13 mouse cellular contexts compared by ENCODE assay signal in genomic region chr12:32454794-32455193, GRCm38 (mm10).
DNase-seq lines count a peak whose midpoint lies in the region; ATAC-seq and TF ChIP-seq lines count a peak whose summit lies in the region.
"Had no signal": no experiment of that assay in that cellular context is flagged by ENCODE, and none has a peak within 500 bp of the region (broad histone marks: within the 10 kb centered on the region; RNA-seq: fewer than 3 reads in every experiment).

No protein-coding gene starts in this region.

- H3K9ac ChIP-seq in forebrain, embryonic 14.5 days (ENCODE audit: low read length) = no peak overlapping the region
- no peak overlapping the region for H3K9ac ChIP-seq in forebrain, embryonic 12.5 days
- no peak overlapping the region for H3K9ac ChIP-seq in kidney, postnatal 0 days (ENCODE audit: low read depth, low read length)
- H3K9ac ChIP-seq in kidney, embryonic 14.5 days (ENCODE audit: low read depth, low read length) = no peak overlapping the region
- no peak overlapping the region for H3K9ac ChIP-seq in neural tube, embryonic 15.5 days (replicated peaks)
- H3K9ac ChIP-seq: hindbrain, embryonic 12.5 days; lung, embryonic 15.5 days had no signal

- no peaks in the 10 kb centered on the region for H3K9me3 ChIP-seq in forebrain, embryonic 14.5 days (replicated peaks; ENCODE audit: control insufficient read depth, low read length)
- H3K9me3 ChIP-seq in forebrain, embryonic 12.5 days = no peaks in the 10 kb centered on the region
- no peaks in the 10 kb centered on the region for H3K9me3 ChIP-seq in kidney, postnatal 0 days (replicated peaks; ENCODE audit: low read length)
- H3K9me3 ChIP-seq in kidney, embryonic 14.5 days (ENCODE audit: control insufficient read depth, low read length) = no peaks in the 10 kb centered on the region
- H3K9me3 ChIP-seq in neural tube, embryonic 15.5 days (replicated peaks) = no peaks in the 10 kb centered on the region
- H3K9me3 ChIP-seq: forebrain, embryonic 10.5 days; hindbrain, embryonic 12.5 days; lung, embryonic 15.5 days had no signal

- H3K27ac ChIP-seq in forebrain, embryonic 14.5 days (ENCODE audit: low read depth, low read length) = no peak overlapping the region
- no peak overlapping the region for H3K27ac ChIP-seq in forebrain, embryonic 12.5 days
- H3K27ac ChIP-seq in kidney, postnatal 0 days = no peak overlapping the region
- no peak overlapping the region for H3K27ac ChIP-seq in kidney, embryonic 14.5 days (ENCODE audit: low read depth, low read length)
- H3K27ac ChIP-seq in neural tube, embryonic 15.5 days (replicated peaks) = no peak overlapping the region
- H3K27ac ChIP-seq: forebrain, embryonic 10.5 days; hindbrain, embryonic 12.5 days; lung, embryonic 15.5 days had no signal

- H3K4me2 ChIP-seq in forebrain, embryonic 14.5 days (ENCODE audit: low read length) = no peak overlapping the region
- H3K4me2 ChIP-seq in forebrain, embryonic 12.5 days = no peak overlapping the region
- H3K4me2 ChIP-seq in kidney, postnatal 0 days (ENCODE audit: low read length) = no peak overlapping the region
- no peak overlapping the region for H3K4me2 ChIP-seq in kidney, embryonic 14.5 days (replicated peaks; ENCODE audit: low read depth, low read length)
- H3K4me2 ChIP-seq in neural tube, embryonic 15.5 days = no peak overlapping the region
- H3K4me2 ChIP-seq: hindbrain, embryonic 12.5 days; lung, embryonic 15.5 days had no signal

- H3K4me3 ChIP-seq in forebrain, embryonic 14.5 days (ENCODE audit: low read depth, low read length) = no peak overlapping the region
- H3K4me3 ChIP-seq in forebrain, embryonic 12.5 days (replicated peaks) = no peak overlapping the region
- H3K4me3 ChIP-seq in kidney, postnatal 0 days (replicated peaks; ENCODE audit: low read depth, low read length) = no peak overlapping the region
- H3K4me3 ChIP-seq in kidney, embryonic 14.5 days (ENCODE audit: low read length) = no peak overlapping the region
- no peak overlapping the region for H3K4me3 ChIP-seq in neural tube, embryonic 15.5 days (replicated peaks)
- H3K4me3 ChIP-seq: forebrain, embryonic 10.5 days; hindbrain, embryonic 12.5 days; lung, embryonic 15.5 days had no signal

- no peaks in the 10 kb centered on the region for H3K27me3 ChIP-seq in forebrain, embryonic 14.5 days (replicated peaks; ENCODE audit: control insufficient read depth, insufficient read depth, low read length)
- H3K27me3 ChIP-seq in forebrain, embryonic 12.5 days = no peaks in the 10 kb centered on the region
- no peaks in the 10 kb centered on the region for H3K27me3 ChIP-seq in kidney, postnatal 0 days (ENCODE audit: insufficient read depth, low read length)
- no peaks in the 10 kb centered on the region for H3K27me3 ChIP-seq in kidney, embryonic 14.5 days (ENCODE audit: control insufficient read depth, insufficient read depth, low read length)
- H3K27me3 ChIP-seq in neural tube, embryonic 15.5 days (replicated peaks) = no peaks in the 10 kb centered on the region
- H3K27me3 ChIP-seq: hindbrain, embryonic 12.5 days; lung, embryonic 15.5 days had no signal

- no peak for TF ChIP-seq POLR2A in brain, embryonic 14.5 days (IDR thresholded peaks at IDR 0.05; ENCODE audit: borderline replicate concordance, extremely low read depth, insufficient read depth, insufficient read length, poor library complexity, severe bottlenecking)

- H3K4me1 ChIP-seq in forebrain, embryonic 14.5 days (ENCODE audit: control insufficient read depth, insufficient read depth, low read length) = no peaks in the 10 kb centered on the region
- no peaks in the 10 kb centered on the region for H3K4me1 ChIP-seq in forebrain, embryonic 12.5 days
- no peaks in the 10 kb centered on the region for H3K4me1 ChIP-seq in kidney, postnatal 0 days (replicated peaks; ENCODE audit: insufficient read depth, low read length)
- H3K4me1 ChIP-seq in kidney, embryonic 14.5 days (ENCODE audit: control insufficient read depth, insufficient read depth, low read length) = no peaks in the 10 kb centered on the region
- no peaks in the 10 kb centered on the region for H3K4me1 ChIP-seq in neural tube, embryonic 15.5 days
- H3K4me1 ChIP-seq: forebrain, embryonic 10.5 days; hindbrain, embryonic 12.5 days; lung, embryonic 15.5 days had no signal

- no peaks in the 10 kb centered on the region for H3K36me3 ChIP-seq in forebrain, embryonic 14.5 days (ENCODE audit: control insufficient read depth, insufficient read depth, low read length)
- H3K36me3 ChIP-seq in forebrain, embryonic 12.5 days (replicated peaks) = no peaks in the 10 kb centered on the region
- no peaks in the 10 kb centered on the region for H3K36me3 ChIP-seq in kidney, postnatal 0 days (ENCODE audit: insufficient read depth, low read length)
- no peaks in the 10 kb centered on the region for H3K36me3 ChIP-seq in kidney, embryonic 14.5 days (ENCODE audit: control insufficient read depth, insufficient read depth, low read length)
- H3K36me3 ChIP-seq in neural tube, embryonic 15.5 days = no peaks in the 10 kb centered on the region
- H3K36me3 ChIP-seq: forebrain, embryonic 10.5 days; hindbrain, embryonic 12.5 days; lung, embryonic 15.5 days had no signal

- DNase-seq in forebrain, embryonic 14.5 days (ENCODE audit: low spot score) = peak; percentile 66
- peak; percentile 67 for DNase-seq in kidney, postnatal 0 days (ENCODE audit: low spot score)
- peak; percentile 91 for DNase-seq in 3T3-L1 (ENCODE audit: low read depth, low spot score)
- peak; percentile 72 for DNase-seq in brain, embryonic 14.5 days (ENCODE audit: low read depth)
- DNase-seq: gastrocnemius, postnatal 14 days; right cerebral cortex, postnatal 4 days had no signal

- ATAC-seq in forebrain, embryonic 14.5 days = no peak
- no peak for ATAC-seq in forebrain, embryonic 12.5 days (ENCODE audit: low FRiP score)
- ATAC-seq in kidney, postnatal 0 days (replicated peaks; ENCODE audit: low FRiP score, low read depth) = no peak
- ATAC-seq in kidney, embryonic 14.5 days (ENCODE audit: low FRiP score, low TSS enrichment) = no peak
- ATAC-seq in neural tube, embryonic 15.5 days (ENCODE audit: low FRiP score) = no peak
- ATAC-seq: CD4-positive, CD25-positive, alpha-beta regulatory T cell, adult 4 months had no signal

- TF ChIP-seq CTCF in kidney, postnatal 0 days (IDR thresholded peaks at IDR 0.05; ENCODE audit: low read depth) = no peak
- TF ChIP-seq CTCF in brain, embryonic 14.5 days (IDR thresholded peaks at IDR 0.05; ENCODE audit: borderline replicate concordance, extremely low read depth, insufficient read depth, insufficient read length) = no peak
